ENCODE assay signal across 9 mouse cellular contexts in the genomic region with DNA sequence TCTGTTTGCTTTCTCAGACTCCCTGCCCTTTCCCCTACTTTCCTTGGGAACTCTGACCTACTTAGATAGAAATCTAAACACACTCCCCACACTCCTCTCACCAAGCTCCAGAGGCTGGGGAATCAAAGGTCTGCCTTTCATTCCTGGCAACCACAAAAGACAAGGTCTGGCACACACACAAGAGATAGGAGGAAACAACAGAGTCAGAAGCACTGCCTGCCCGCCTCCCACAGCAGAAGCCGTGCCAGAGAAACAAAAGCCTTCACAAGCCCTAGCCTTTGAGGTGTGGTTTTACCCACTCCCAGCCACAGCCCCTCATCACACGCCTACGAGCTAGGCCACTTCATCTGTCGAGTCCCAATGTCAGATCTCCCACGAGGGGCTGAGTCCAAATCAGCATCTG. TPM values are rescaled to one million over a fixed set of nuclear protein-coding genes. Genes with fewer than 3 reads are reported as not detected.
DNase-seq lines count a peak whose midpoint lies in the region; ATAC-seq and TF ChIP-seq lines count a peak whose summit lies in the region.
"Had no signal": no experiment of that assay in that cellular context is flagged by ENCODE, and none has a peak within 500 bp of the region (broad histone marks: within the 10 kb centered on the region; RNA-seq: fewer than 3 reads in every experiment).

No protein-coding gene starts in this region.

- no peak overlapping the region for H3K4me3 ChIP-seq in heart, postnatal 0 days (ENCODE audit: low read depth, low read length)
- no peak overlapping the region for H3K4me3 ChIP-seq in gastrocnemius, adult 2 months
- H3K4me3 ChIP-seq: limb, embryonic 13.5 days had no signal

- H3K4me2 ChIP-seq in heart, postnatal 0 days (ENCODE audit: low read depth, low read length): no peak overlapping the region
- H3K4me2 ChIP-seq: limb, embryonic 13.5 days had no signal

- TF ChIP-seq CTCF in heart, postnatal 0 days (IDR thresholded peaks at IDR 0.05; ENCODE audit: low read depth): no peak
- TF ChIP-seq CTCF in gastrocnemius, adult 2 months (IDR thresholded peaks at IDR 0.05): no peak

- H3K9ac ChIP-seq in heart, postnatal 0 days (replicated peaks; ENCODE audit: low read depth, low read length): no peak overlapping the region
- H3K9ac ChIP-seq: limb, embryonic 13.5 days had no signal

- peak overlapping the region; percentile 63 for H3K27ac ChIP-seq in heart, postnatal 0 days (ENCODE audit: low read depth)
- no peak overlapping the region for H3K27ac ChIP-seq in gastrocnemius, adult 2 months
- H3K27ac ChIP-seq: limb, embryonic 13.5 days had no signal

- ATAC-seq in heart, postnatal 0 days (ENCODE audit: insufficient read depth, low read depth): peak; percentile 81
- ATAC-seq in megakaryocyte progenitor cell, adult 5-6 weeks (replicated peaks; ENCODE audit: poor library complexity): peak; percentile 70
- ATAC-seq in monocyte, adult 5-6 weeks (replicated peaks; ENCODE audit: insufficient number of reproducible peaks, low FRiP score, low TSS enrichment, poor library complexity, severe bottlenecking): no peak

- H3K27me3 ChIP-seq in heart, postnatal 0 days (ENCODE audit: control insufficient read depth, insufficient read depth, low read length): no peaks in the 10 kb centered on the region
- H3K27me3 ChIP-seq: limb, embryonic 13.5 days had no signal

- H3K36me3 ChIP-seq in heart, postnatal 0 days (replicated peaks; ENCODE audit: control insufficient read depth, insufficient read depth, low read length): no peaks in the 10 kb centered on the region
- H3K36me3 ChIP-seq: limb, embryonic 13.5 days had no signal

- H3K9me3 ChIP-seq in heart, postnatal 0 days (replicated peaks; ENCODE audit: control insufficient read depth, low read length): 0 out of 2 replicates have a peak, but pooled peaks cover 3% of the 10 kb centered on the region
- H3K9me3 ChIP-seq: limb, embryonic 13.5 days had no signal

- WGBS in heart, postnatal 0 days: 11% methylated on average over 6 of the region's 6 CpGs

- TF ChIP-seq EP300 in heart, postnatal 0 days (IDR thresholded peaks at IDR 0.05; ENCODE audit: low read depth): no peak; the same call in 1 of the 2 replicates

- peak; percentile 61 for DNase-seq in Muller cell, postnatal 12 days (ENCODE audit: inconsistent ontology term)
- peak; percentile 63 for DNase-seq in adrenal gland, postnatal 14 days
- DNase-seq in heart, postnatal 0 days (ENCODE audit: low spot score): peak; percentile 46
- peak; percentile 61 for DNase-seq in kidney, postnatal 10 days
- DNase-seq in gastrocnemius, adult 2 months: no peak
- no peak for DNase-seq in c-Kit-positive CD71-positive TER-119-positive erythroid progenitor cells, embryonic 14.5 days (ENCODE audit: low spot score)

- peaks cover 16% of the 10 kb centered on the region for H3K4me1 ChIP-seq in heart, postnatal 0 days (ENCODE audit: control insufficient read depth, insufficient read depth)

- intact Hi-C loops in gastrocnemius, adult 2 months (cut with DNase I): no loop called here

RNA-seq across cellular contexts. Expression of gene Hmgcs2, which starts 13.0 kb away (rescaled TPM):
- 33.0 and 171 TPM in 2 replicates for total RNA-seq in adrenal gland, postnatal 14 days (2021)
- total RNA-seq in heart, postnatal 0 days (2014; rRNA removed; ENCODE audit: low replicate concordance): 5.2 and 115 TPM in 2 replicates
- 105 and 153 TPM in 2 replicates for polyA plus RNA-seq in heart, postnatal 0 days (2015; fragmentation: Nextera tagmentation; extraction: Ambion mirVana)
- 0.12 and 0.27 TPM in 2 replicates for total RNA-seq in megakaryocyte progenitor cell, adult 5-6 weeks (2015)
- total RNA-seq in megakaryocyte progenitor cell, adult 5-6 weeks (2017): 0.21 and 0.54 TPM in 2 replicates
- total RNA-seq in gastrocnemius, adult 2 months (2021): under 1 TPM; 0.56 to 0.71 TPM
- total RNA-seq in monocyte, adult 5-6 weeks (2017): not detected in 3 replicates

RNA-seq across cellular contexts. Expression of gene Reg4, which starts 45.3 kb away (rescaled TPM):
- total RNA-seq in adrenal gland, postnatal 14 days (2021): not detected in 2 replicates
- total RNA-seq in heart, postnatal 0 days (2014; rRNA removed; ENCODE audit: low replicate concordance): not detected in 2 replicates
- not detected in 2 replicates for polyA plus RNA-seq in heart, postnatal 0 days (2015; fragmentation: Nextera tagmentation; extraction: Ambion mirVana)
- not detected in 2 replicates for total RNA-seq in megakaryocyte progenitor cell, adult 5-6 weeks (2015)
- not detected in 2 replicates for total RNA-seq in megakaryocyte progenitor cell, adult 5-6 weeks (2017)
- not detected for total RNA-seq in gastrocnemius, adult 2 months (2021)
- total RNA-seq in monocyte, adult 5-6 weeks (2017): not detected in 3 replicates
- polyA plus RNA-seq: limb, embryonic 13.5 days had no signal

Comparison
In these comparisons a context has a peak if more than half of its experiments do, and no peak if none do; other contexts are left out.
1. DNase-seq: peak in Muller cell, postnatal 12 days (single experiment), adrenal gland, postnatal 14 days (single experiment), heart, postnatal 0 days (single experiment) and kidney, postnatal 10 days (single experiment); none in gastrocnemius, adult 2 months (single experiment) and c-Kit-positive CD71-positive TER-119-positive erythroid progenitor cells, embryonic 14.5 days (single experiment).